Mouse (Mus musculus) forebrain, postnatal 0 days (tissue): ENCODE data around the gene Acot7. TPM values are rescaled to one million over a fixed set of nuclear protein-coding genes. Genes with fewer than 3 reads are reported as not detected.

Experiments
- ATAC-seq: fragments of 200-750 bp; cut with Nextera tagmentation; 2 replicates; pipeline ENCODE4 v1.8.0; 2017; ENCODE audit warnings: mild to moderate bottlenecking, moderate library complexity
- DNase-seq: peaks from one replicate; pipeline ENCODE4 v3.0.0-alpha.2; 2015
- H3K27ac ChIP-seq: fragments of 300-500 bp; sonication (generic); 2 replicates; pipeline ENCODE4 v1.5.1; 2014; ENCODE audit warnings: low read depth, mild to moderate bottlenecking, antibody characterized with exemption, low read length, moderate library complexity, mixed read lengths
- H3K27me3 ChIP-seq: fragments of 300-500 bp; sonication (generic); 2 replicates; pipeline ENCODE4 v1.6.1; 2014; ENCODE audit warnings: mild to moderate bottlenecking, low read length, mixed read lengths; ENCODE audit not compliant: insufficient read depth
- H3K36me3 ChIP-seq: fragments of 300-500 bp; sonication (generic); 2 replicates; pipeline ENCODE4 v1.6.1; 2014; ENCODE audit warnings: mild to moderate bottlenecking, moderate library complexity; ENCODE audit not compliant: insufficient read depth
- H3K4me1 ChIP-seq: fragments of 300-500 bp; sonication (generic); 2 replicates; pipeline ENCODE4 v1.6.1; 2014; ENCODE audit warnings: antibody characterized with exemption; ENCODE audit not compliant: insufficient read depth
- H3K4me2 ChIP-seq: fragments of 300-500 bp; sonication (generic); 2 replicates; pipeline ENCODE4 v1.6.1; 2014; ENCODE audit warnings: low read depth, mild to moderate bottlenecking, moderate library complexity
- H3K4me3 ChIP-seq: fragments of 300-500 bp; sonication (generic); 2 replicates; pipeline ENCODE4 v1.5.1; 2014; ENCODE audit warnings: low read depth, low read length, mixed read lengths
- H3K9ac ChIP-seq: fragments of 300-500 bp; sonication (generic); 2 replicates; pipeline ENCODE4 v1.6.1; 2014; ENCODE audit warnings: mild to moderate bottlenecking
- H3K9me3 ChIP-seq: fragments of 300-500 bp; sonication (generic); 2 replicates; pipeline ENCODE4 v1.6.1; 2016; ENCODE audit warnings: low read length
- CTCF ChIP-seq: sonication (generic); IDR thresholded peaks from 2 replicates; pipeline ENCODE4 v1.5.1; 2016; ENCODE audit warnings: antibody characterized with exemption, control low read depth, low read depth
- WGBS: fragments of 180-500 bp; shearing (Covaris S2); extraction: QIAGEN DNeasy Blood & Tissue Kit; methylation state at CpG from one replicate; pipeline ENCODE4 v1.1.7; 2014; 5-methylcytosine and 5-hydroxymethylcytosine counted together
- polyA plus RNA-seq: library from polyadenylated mRNA; unstranded; fragments of >200 nt; fragmentation: Nextera tagmentation; extraction: Ambion mirVana; gene quantifications from 2 replicates; pipeline ENCODE4 v1.2.1, GENCODE M21; 2015
- total RNA-seq: library from RNA; depleted of rRNA; stranded (reverse); fragments of >200 nt; gene quantifications from 2 replicates; pipeline ENCODE4 v1.2.3, GENCODE M21; 2014

The Acot7 gene
- total and polyA plus RNA-seq, 2 experiments from 2014 or later: 193 to 466 TPM

GRCm38 (mm10) chr4:152243241-152243891 is 65.4 kb downstream of the Acot7 start:
- 89% methylated on average over 9 of the region's 9 CpGs for WGBS
- no peak for ATAC-seq

GRCm38 (mm10) chr4:152243969-152244368 is 66.0 kb downstream of the Acot7 start:
- WGBS: 93% methylated on average over 8 of the region's 8 CpGs
- Histone ChIP-seq H3K4me3 (no peak overlapping the region), H3K9ac (no peak overlapping the region), H3K4me2 (no peak overlapping the region), H3K27me3 (no peaks in the 10 kb centered on the region), H3K36me3 (0 out of 2 replicates have a peak, but pooled peaks cover 12% of the 10 kb centered on the region), H3K27ac (no peak overlapping the region), H3K9me3 (no peaks in the 10 kb centered on the region), H3K4me1 (0 out of 2 replicates have a peak, but pooled peaks cover 3% of the 10 kb centered on the region)
- no peak for TF ChIP-seq CTCF
- ATAC-seq (no peak), DNase-seq (no peak)

More at GRCm38 (mm10) chr4:152243241-152243891, 65.4 kb downstream of the Acot7 start:
- Histone ChIP-seq H3K27me3 (no peaks in the 10 kb centered on the region), H3K4me1 (0 out of 2 replicates have a peak, but pooled peaks cover 3% of the 10 kb centered on the region), H3K4me3 (no peak overlapping the region), H3K4me2 (no peak overlapping the region), H3K9me3 (no peaks in the 10 kb centered on the region), H3K36me3 (peaks cover 16% of the 10 kb centered on the region; the same call in 1 of the 2 replicates), H3K27ac (no peak overlapping the region), H3K9ac (no peak overlapping the region)
- no peak for DNase-seq
- TF ChIP-seq CTCF: no peak

DNA sequence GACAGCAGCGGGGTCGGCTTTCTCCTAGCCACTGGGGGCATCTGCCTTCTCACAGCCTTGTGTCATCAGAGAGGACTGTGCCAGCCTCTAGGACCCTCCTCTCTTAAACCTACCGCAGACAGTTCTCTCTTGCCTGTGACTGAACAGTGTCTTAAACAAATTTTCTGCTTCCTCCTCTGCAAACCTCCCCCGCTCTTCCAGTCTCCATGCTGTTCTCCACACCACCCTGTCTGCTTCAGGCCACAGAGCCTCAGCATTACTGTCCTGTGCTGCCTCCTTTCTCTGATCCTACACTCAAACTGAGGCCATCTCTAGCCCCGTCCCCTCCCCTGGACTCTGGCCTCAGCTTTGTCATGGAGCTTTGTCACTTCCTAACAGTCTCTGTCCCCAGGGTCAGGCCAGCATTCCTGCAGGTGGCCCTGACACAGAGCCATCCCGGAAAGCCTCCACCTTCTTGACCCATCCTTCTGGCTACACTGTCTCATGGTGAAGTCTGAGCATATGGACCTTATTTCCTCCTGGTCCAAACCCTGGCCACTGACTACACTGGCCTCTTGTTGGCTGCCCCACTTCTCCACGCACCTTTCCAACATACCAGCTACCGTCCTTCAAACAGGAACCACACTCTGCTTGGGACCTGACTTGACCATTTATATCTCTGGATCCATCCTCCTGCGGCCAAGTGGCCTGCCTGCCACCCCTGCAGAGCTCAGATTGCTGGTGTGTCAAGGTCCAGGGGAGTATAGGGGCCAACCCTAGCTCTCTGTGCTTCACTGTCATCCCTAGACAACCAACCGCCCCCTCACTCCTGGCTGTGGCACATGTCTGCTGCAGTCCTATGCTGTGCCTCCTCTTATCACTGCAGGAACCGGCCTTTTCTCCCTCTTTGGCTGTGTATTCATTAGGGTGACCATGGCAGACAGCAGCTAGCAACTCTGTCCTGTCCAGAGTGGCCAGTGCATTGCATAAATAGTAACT is 66.9 kb downstream of the Acot7 start:
- TF ChIP-seq CTCF: no peak
- Histone ChIP-seq H3K4me3 (no peak overlapping the region), H3K4me2 (no peak overlapping the region), H3K36me3 (0 out of 2 replicates have a peak, but pooled peaks cover 13% of the 10 kb centered on the region), H3K4me1 (0 out of 2 replicates have a peak, but pooled peaks cover 3% of the 10 kb centered on the region), H3K9ac (no peak overlapping the region), H3K27me3 (no peaks in the 10 kb centered on the region), H3K27ac (peak overlapping the region; percentile 29; the same call in 1 of the 2 replicates), H3K9me3 (no peaks in the 10 kb centered on the region)
- 90% methylated on average over 11 of the region's 11 CpGs for WGBS
- ATAC-seq: no peak
- DNase-seq: no peak

DNA sequence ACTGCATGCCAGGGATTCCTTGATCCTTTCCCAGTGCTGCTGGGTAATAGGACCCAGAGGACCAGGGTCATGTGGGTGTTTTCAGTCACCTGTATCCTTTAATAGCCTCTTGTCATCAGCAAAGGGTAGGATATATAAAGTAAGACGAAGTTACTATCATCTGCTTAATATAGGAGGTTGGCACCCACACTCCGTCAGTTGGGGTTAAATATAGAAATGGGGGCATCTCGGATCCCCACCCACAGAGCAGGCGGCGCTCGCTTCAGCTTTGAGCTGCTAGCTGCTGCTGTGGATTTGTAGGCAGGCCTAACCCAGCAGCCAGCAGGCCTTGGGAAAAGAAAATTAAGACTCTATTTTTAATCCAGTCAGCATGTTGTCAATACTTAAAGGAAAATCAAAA is 68.1 kb downstream of the Acot7 start:
- Histone ChIP-seq H3K4me3 (no peak overlapping the region), H3K4me2 (no peak overlapping the region), H3K9me3 (no peaks in the 10 kb centered on the region), H3K36me3 (0 out of 2 replicates have a peak, but pooled peaks cover 4% of the 10 kb centered on the region), H3K27me3 (no peaks in the 10 kb centered on the region), H3K4me1 (0 out of 2 replicates have a peak, but pooled peaks cover 3% of the 10 kb centered on the region), H3K9ac (no peak overlapping the region), H3K27ac (peak overlapping the region; percentile 57)
- DNase-seq (peak; percentile 43), ATAC-seq (peak; percentile 50; the same call in 1 of the 2 replicates)
- WGBS: 46% methylated on average over 6 of the region's 6 CpGs
- TF ChIP-seq CTCF: no peak

DNA sequence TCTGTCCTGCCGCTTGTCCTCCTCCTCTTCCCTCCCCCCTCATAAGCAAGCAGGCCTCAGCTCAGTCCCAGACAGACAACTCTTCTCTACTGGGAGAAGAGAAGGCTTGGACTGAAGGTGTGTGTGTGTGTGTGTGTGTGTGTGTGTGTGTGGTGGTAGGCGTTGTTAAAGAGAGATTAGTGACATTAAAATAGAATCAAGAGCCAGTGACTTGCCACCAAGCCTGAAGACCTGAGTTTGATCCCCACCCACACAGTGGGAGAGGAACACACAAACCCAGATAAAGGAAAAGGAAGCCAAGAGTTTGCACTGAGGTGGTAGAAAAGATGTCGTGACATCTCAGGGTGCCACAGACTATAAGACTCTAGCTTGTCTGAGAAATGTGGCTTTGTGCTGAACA is 69.3 kb downstream of the Acot7 start:
- Histone ChIP-seq H3K9ac (no peak overlapping the region), H3K4me2 (no peak overlapping the region), H3K36me3 (0 out of 2 replicates have a peak, but pooled peaks cover 3% of the 10 kb centered on the region), H3K27ac (no peak overlapping the region), H3K9me3 (no peaks in the 10 kb centered on the region), H3K4me1 (0 out of 2 replicates have a peak, but pooled peaks cover 3% of the 10 kb centered on the region), H3K4me3 (no peak overlapping the region), H3K27me3 (no peaks in the 10 kb centered on the region)
- ATAC-seq (no peak), DNase-seq (no peak)
- WGBS: 83% methylated on average over 3 of the region's 3 CpGs
- TF ChIP-seq CTCF: no peak

GRCm38 (mm10) chr4:152250615-152251014 is 72.7 kb downstream of the Acot7 start:
- TF ChIP-seq CTCF: no peak
- Histone ChIP-seq H3K27ac (no peak overlapping the region), H3K4me3 (no peak overlapping the region), H3K9ac (no peak overlapping the region), H3K9me3 (no peaks in the 10 kb centered on the region), H3K27me3 (no peaks in the 10 kb centered on the region), H3K4me1 (0 out of 2 replicates have a peak, but pooled peaks cover 3% of the 10 kb centered on the region), H3K4me2 (no peak overlapping the region), H3K36me3 (0 out of 2 replicates have a peak, but pooled peaks cover 16% of the 10 kb centered on the region)
- DNase-seq (no peak), ATAC-seq (no peak)
- 89% methylated on average over 6 of the region's 6 CpGs for WGBS
